Mouse (Mus musculus): ENCODE results near the gene Edc3. TPM values are rescaled to one million over a fixed set of nuclear protein-coding genes. Genes with fewer than 3 reads are reported as not detected.

Edc3 gene
- polyA plus RNA-seq (2017; shearing (Covaris generic)): 58.7 TPM

GRCm38 (mm10) chr9:57708068-57708719, at the start of gene Edc3:
TSS of gene Edc3 (plus strand) at chr9:57708540.

GRCm38 (mm10) chr9:57683520-57683919, 24.8 kb upstream of the Edc3 start, which contains the start of gene Cyp1a2:
TSS of gene Cyp1a2 (minus strand) at chr9:57683703.

GRCm38 (mm10) chr9:57687751-57688150, 20.6 kb upstream of the Edc3 start, which contains the start of gene Cyp1a1:
TSS of gene Cyp1a1 (plus strand) at chr9:57687928.

GRCm38 (mm10) chr9:57765364-57766351, 57.3 kb downstream of the Edc3 start, which contains the start of gene Clk3:
TSS of gene Clk3 (minus strand) at chr9:57765860.

Other genes with a start within 250 kb of the Edc3 start
- 0.73 TPM for gene Scamp5, start 240.5 kb upstream of the Edc3 start, polyA plus RNA-seq (2017; shearing (Covaris generic))
- gene Rpp25, start 204.5 kb upstream of the Edc3 start, polyA plus RNA-seq (2017; shearing (Covaris generic)): not detected
- 235 TPM for gene Cox5a, start 187.3 kb upstream of the Edc3 start, polyA plus RNA-seq (2017; shearing (Covaris generic))
- 16.4 TPM for gene Fam219b, start 171.0 kb upstream of the Edc3 start, polyA plus RNA-seq (2017; shearing (Covaris generic))
- 22.8 TPM for gene Mpi, start 155.8 kb upstream of the Edc3 start, polyA plus RNA-seq (2017; shearing (Covaris generic))
- gene Scamp2, start 147.6 kb upstream of the Edc3 start, polyA plus RNA-seq (2017; shearing (Covaris generic)): 121 TPM
- gene Ulk3, start 119.1 kb upstream of the Edc3 start, polyA plus RNA-seq (2017; shearing (Covaris generic)): 98.6 TPM
- gene Cplx3, start 102.3 kb upstream of the Edc3 start, polyA plus RNA-seq (2017; shearing (Covaris generic)): not detected
- 0.20 TPM for gene Lman1l, start 87.8 kb upstream of the Edc3 start, polyA plus RNA-seq (2017; shearing (Covaris generic))
- gene Csk, start 54.9 kb upstream of the Edc3 start, polyA plus RNA-seq (2017; shearing (Covaris generic)): 193 TPM
- gene Cyp1a2, start 24.8 kb upstream of the Edc3 start, polyA plus RNA-seq (2017; shearing (Covaris generic)): not detected
- 1.0 TPM for gene Cyp1a1, start 20.6 kb upstream of the Edc3 start, polyA plus RNA-seq (2017; shearing (Covaris generic))
- 183 TPM for gene Clk3, start 57.3 kb downstream of the Edc3 start, polyA plus RNA-seq (2017; shearing (Covaris generic))
- gene Arid3b, start 128.3 kb downstream of the Edc3 start, polyA plus RNA-seq (2017; shearing (Covaris generic)): 56.3 TPM
- gene Ubl7, start 202.4 kb downstream of the Edc3 start, polyA plus RNA-seq (2017; shearing (Covaris generic)): 94.4 TPM
- 0.29 TPM for gene Sema7a, start 231.6 kb downstream of the Edc3 start, polyA plus RNA-seq (2017; shearing (Covaris generic))

Data from inflammation-experienced regulatory T-cells, adult 16 weeks (primary cell).